ENCODE assay signal across 8 mouse cellular contexts in genomic region chr19:55127072-55127718, GRCm38 (mm10). TPM values are rescaled to one million over a fixed set of nuclear protein-coding genes. Genes with fewer than 3 reads are reported as not detected.
DNase-seq lines count a peak whose midpoint lies in the region; ATAC-seq and TF ChIP-seq lines count a peak whose summit lies in the region.

TSS of gene Gpam (minus strand) at chr19:55127238.

- no peak within 1 kb of the TSS for H3K4me3 ChIP-seq in G1E (ENCODE audit: low read depth, low read length)
- H3K4me3 ChIP-seq in heart, adult 2 months, result no peak within 1 kb of the TSS
- no peak within 1 kb of the TSS for H3K4me3 ChIP-seq in kidney, postnatal 0 days (replicated peaks; ENCODE audit: low read depth, low read length)
- H3K4me3 ChIP-seq in liver, postnatal 0 days (ENCODE audit: low read depth, low read length), result peak within 1 kb of the TSS; percentile 42

- DNase-seq in G1E (ENCODE audit: low spot score), result no peak
- no peak for DNase-seq in brain, embryonic 14.5 days (ENCODE audit: low read depth)
- DNase-seq in heart, adult 2 months, result peak in 1 of 2 experiments; percentile 17
- no peak for DNase-seq in kidney, postnatal 0 days (ENCODE audit: low spot score)
- DNase-seq in liver, postnatal 0 days, result peak; percentile 59
- DNase-seq in right cerebral cortex, postnatal 36 days (ENCODE audit: low spot score in 2 of 2), result no peak
- DNase-seq in ovary, postnatal 36 days (ENCODE audit: low spot score), result no peak

- no peaks in the 10 kb centered on the region for H3K4me1 ChIP-seq in G1E (ENCODE audit: insufficient read depth, low read depth, low read length)
- no peaks in the 10 kb centered on the region for H3K4me1 ChIP-seq in heart, adult 2 months (ENCODE audit: control insufficient read depth, insufficient read depth, low read length)
- H3K4me1 ChIP-seq in kidney, postnatal 0 days (replicated peaks; ENCODE audit: insufficient read depth, low read length), result peaks cover 5% of the 10 kb centered on the region; the same call in 1 of the 2 replicates
- H3K4me1 ChIP-seq in liver, postnatal 0 days (ENCODE audit: insufficient read depth), result peaks cover 18% of the 10 kb centered on the region

- no peaks in the 10 kb centered on the region for H3K9me3 ChIP-seq in G1E (replicated peaks)
- no peaks in the 10 kb centered on the region for H3K9me3 ChIP-seq in kidney, postnatal 0 days (replicated peaks; ENCODE audit: low read length)
- no peaks in the 10 kb centered on the region for H3K9me3 ChIP-seq in liver, postnatal 0 days (ENCODE audit: low read length)

- no peak within 1 kb of the TSS for H3K9ac ChIP-seq in heart, adult 2 months (ENCODE audit: low read depth, low read length)
- no peak within 1 kb of the TSS for H3K9ac ChIP-seq in kidney, postnatal 0 days (ENCODE audit: low read depth, low read length)
- peak within 1 kb of the TSS; percentile 59 for H3K9ac ChIP-seq in liver, postnatal 0 days (replicated peaks)

- no peaks in the 10 kb centered on the region for H3K36me3 ChIP-seq in G1E (replicated peaks)
- no peaks in the 10 kb centered on the region for H3K36me3 ChIP-seq in heart, adult 2 months (ENCODE audit: control insufficient read depth, insufficient read depth, low read length)
- H3K36me3 ChIP-seq in kidney, postnatal 0 days (ENCODE audit: insufficient read depth, low read length), result no peaks in the 10 kb centered on the region
- H3K36me3 ChIP-seq in liver, postnatal 0 days (replicated peaks; ENCODE audit: insufficient read depth, low read length), result no peaks in the 10 kb centered on the region

- 69% methylated on average over 11 of the region's 11 CpGs for WGBS in heart, adult 2 months
- 44% methylated on average over 11 of the region's 11 CpGs for WGBS in kidney, postnatal 0 days
- 49% methylated on average over 11 of the region's 11 CpGs for WGBS in liver, postnatal 0 days (ENCODE audit: insufficient replicate concordance)

- H3K27me3 ChIP-seq in G1E (ENCODE audit: insufficient read depth, low read length), result peaks cover 5% of the 10 kb centered on the region; the same call in 1 of the 2 replicates
- no peaks in the 10 kb centered on the region for H3K27me3 ChIP-seq in heart, adult 2 months (ENCODE audit: control insufficient read depth, insufficient read depth, low read length)
- H3K27me3 ChIP-seq in kidney, postnatal 0 days (ENCODE audit: insufficient read depth, low read length), result no peaks in the 10 kb centered on the region
- no peaks in the 10 kb centered on the region for H3K27me3 ChIP-seq in liver, postnatal 0 days (ENCODE audit: insufficient read depth, low read length)

- no peak for ATAC-seq in G1E (ENCODE audit: extremely low read depth, insufficient number of reproducible peaks, low FRiP score, poor library complexity, severe bottlenecking)
- ATAC-seq in kidney, postnatal 0 days (replicated peaks; ENCODE audit: low FRiP score, low read depth), result no peak; the same call in 1 of the 2 replicates
- peak; percentile 86 for ATAC-seq in liver, postnatal 0 days
- ATAC-seq in inflammation-experienced regulatory T-cells, adult 6 months, result no peak

- no peaks in the 10 kb centered on the region for H3K79me2 ChIP-seq in heart, adult 2 months (replicated peaks; ENCODE audit: control insufficient read depth, insufficient read depth, low read length)

- H3K4me2 ChIP-seq in kidney, postnatal 0 days (ENCODE audit: low read length), result no peak within 1 kb of the TSS
- peak within 1 kb of the TSS; percentile 70 for H3K4me2 ChIP-seq in liver, postnatal 0 days (ENCODE audit: low read depth, low read length)

- intact Hi-C loops in heart, adult 2 months (cut with DNase I), result no loop called here

- TF ChIP-seq POLR2A in brain, embryonic 14.5 days (IDR thresholded peaks at IDR 0.05; ENCODE audit: borderline replicate concordance, extremely low read depth, insufficient read depth, insufficient read length, poor library complexity, severe bottlenecking), result no peak
- no peak for TF ChIP-seq POLR2A in heart, adult 2 months (IDR thresholded peaks at IDR 0.05; ENCODE audit: insufficient read depth, low read depth, low read length)

- TF ChIP-seq CTCF in G1E (IDR thresholded peaks at IDR 0.05; ENCODE audit: low read depth, low read length), result no peak
- TF ChIP-seq CTCF in brain, embryonic 14.5 days (IDR thresholded peaks at IDR 0.05; ENCODE audit: borderline replicate concordance, extremely low read depth, insufficient read depth, insufficient read length), result no peak
- no peak for TF ChIP-seq CTCF in heart, adult 2 months (IDR thresholded peaks at IDR 0.05)
- no peak for TF ChIP-seq CTCF in kidney, postnatal 0 days (IDR thresholded peaks at IDR 0.05; ENCODE audit: low read depth)
- no peak for TF ChIP-seq CTCF in liver, postnatal 0 days (IDR thresholded peaks at IDR 0.05; ENCODE audit: low read depth)

- no peak within 1 kb of the TSS for H3K27ac ChIP-seq in heart, adult 2 months
- H3K27ac ChIP-seq in kidney, postnatal 0 days, result no peak within 1 kb of the TSS
- peak within 1 kb of the TSS; percentile 81 for H3K27ac ChIP-seq in liver, postnatal 0 days (ENCODE audit: low read depth)

- TF ChIP-seq EP300 in heart, adult 2 months (IDR thresholded peaks at IDR 0.05; ENCODE audit: insufficient read depth, low read depth, low read length), result no peak
- no peak for TF ChIP-seq EP300 in liver, postnatal 0 days (IDR thresholded peaks at IDR 0.05; ENCODE audit: low read depth)

RNA-seq across cellular contexts. Expression of gene Gpam, which starts in this region (rescaled TPM):
- total RNA-seq in G1E (2014; fragmentation: Nextera tagmentation) (24.8 and 26.1 TPM in 2 replicates), G1E (2017) (25.0 and 26.7 TPM in 2 replicates)
- 6.8 and 10.3 TPM in 2 replicates for polyA plus RNA-seq in G1E (2012)
- polyA plus RNA-seq in brain, embryonic 14.5 days (2012; rRNA removed), result 24.3 and 30.5 TPM in 2 replicates
- total RNA-seq in heart, adult 2 months (2021), result 100 to 1,000 TPM; 149 to 173 TPM
- 75.4 and 121 TPM in 2 replicates for polyA plus RNA-seq in heart, adult 2 months (2012; rRNA removed)
- 16.6 and 17.3 TPM in 2 replicates for polyA plus RNA-seq in kidney, postnatal 0 days (2015; fragmentation: Nextera tagmentation; extraction: Ambion mirVana)
- 19.8 and 24.2 TPM in 2 replicates for polyA plus RNA-seq in liver, postnatal 0 days (2015; fragmentation: Nextera tagmentation; extraction: Ambion mirVana)
- 1 to 10 TPM; 1.7 to 2.4 (median 1.9) TPM for polyA plus RNA-seq in inflammation-experienced regulatory T-cells, adult 6 months (2017; shearing (Covaris generic))

Comparison
In these comparisons a context has a peak if more than half of its experiments do, and no peak if none do; other contexts are left out.
1. RNA of gene Gpam (total RNA-seq): 149 to 173 TPM in heart, adult 2 months; 24.8 to 26.7 TPM in G1E; every median in the first group is over 4 times any median in the second.